Mouse (Mus musculus): Measurements from ENCODE around the gene Uap1l1.

DNA sequence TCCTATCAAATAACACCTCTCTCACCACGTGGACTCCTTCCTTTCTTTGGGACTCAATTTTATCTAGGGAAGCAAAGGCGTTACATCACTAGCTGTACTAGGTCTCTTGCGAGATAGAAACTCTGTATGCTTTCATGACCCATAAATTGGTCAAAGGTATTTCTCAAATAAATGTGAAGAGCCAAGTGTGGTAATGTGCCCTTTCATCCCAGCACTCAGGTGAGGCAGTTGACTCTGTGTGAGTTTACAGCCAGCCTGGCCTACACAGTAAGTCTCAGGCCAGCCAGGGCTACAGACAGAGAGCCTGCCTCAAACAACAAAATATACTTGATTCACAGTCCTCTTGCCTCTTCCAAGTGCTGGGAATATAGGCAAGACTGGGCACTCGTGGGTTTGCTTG is 5.6 kb downstream of the Uap1l1 start:
- no peak for TF ChIP-seq POLR2A (IDR thresholded peaks at IDR 0.05; ENCODE audit: insufficient read depth, low read depth, low read length)
- no peak for TF ChIP-seq CTCF (IDR thresholded peaks at IDR 0.05)
- TF ChIP-seq EP300 (IDR thresholded peaks at IDR 0.05; ENCODE audit: insufficient read depth, low read depth, low read length): no peak
